Mouse (Mus musculus) CH12.LX (cell line): ENCODE results near the gene Agap1. TPM values are rescaled to one million over a fixed set of nuclear protein-coding genes. Genes with fewer than 3 reads are reported as not detected.

Experiments used
- DNase-seq: peaks from one replicate; pipeline ENCODE4 v3.0.0-alpha.2; 2013; ENCODE audit errors: extremely low read depth
- H3K27ac ChIP-seq: 2 replicates; pipeline ENCODE4 v1.5.1; 2012; ENCODE audit warnings: low read depth, mild to moderate bottlenecking, control low read depth, moderate library complexity; ENCODE audit not compliant: insufficient read depth
- H3K27me3 ChIP-seq: replicated peaks from 2 replicates; pipeline ENCODE3; 2012; ENCODE audit warnings: inconsistent platforms
- H3K36me3 ChIP-seq, 2 experiments: replicated peaks in 1 of 2; 2 replicates each; pipeline versions ENCODE3 to v1.6.1; 2012; ENCODE audit warnings: inconsistent platforms in 1 of 2, low read length in 1 of 2, mild to moderate bottlenecking in 1 of 2, mixed read lengths in 1 of 2, moderate library complexity in 1 of 2; ENCODE audit not compliant: control insufficient read depth in 1 of 2, insufficient read depth in 1 of 2
- H3K4me1 ChIP-seq, 2 experiments: 2 replicates each; pipeline ENCODE4 v1.6.1; 2012; ENCODE audit warnings: inconsistent platforms in 1 of 2, moderate library complexity in 1 of 2; ENCODE audit not compliant: insufficient read depth in 2 of 2, control insufficient read depth in 1 of 2
- H3K4me2 ChIP-seq: 2 replicates; pipeline ENCODE4 v1.6.1; 2012; ENCODE audit warnings: low read depth, mild to moderate bottlenecking, control low read depth; ENCODE audit not compliant: poor library complexity, insufficient read depth, severe bottlenecking
- H3K4me3 ChIP-seq, 3 experiments: fragments of 150-350 bp in 1 of 3; sonication (generic) in 1 of 3; replicated peaks in 1 of 3; 2 replicates each; pipeline versions ENCODE3 to v1.5.1; 2011 to 2012; ENCODE audit warnings: low read depth in 2 of 3, low read length in 2 of 3, mild to moderate bottlenecking in 2 of 3, moderate library complexity in 2 of 3, control low read depth in 1 of 3, improper control_type of control experiment in 1 of 3, inconsistent platforms in 1 of 3, mixed read lengths in 1 of 3; ENCODE audit not compliant: poor library complexity in 1 of 3
- H3K79me2 ChIP-seq: replicated peaks from 2 replicates; pipeline ENCODE4 v1.6.1; 2012; ENCODE audit warnings: mild to moderate bottlenecking, moderate library complexity; ENCODE audit not compliant: control insufficient read depth, poor library complexity, insufficient read depth, severe bottlenecking; ENCODE audit errors: extremely low read depth
- H3K9ac ChIP-seq: 2 replicates; pipeline ENCODE4 v1.6.1; 2012; ENCODE audit warnings: low read depth, mild to moderate bottlenecking, control low read depth, moderate library complexity; ENCODE audit not compliant: insufficient read depth
- H3K9me3 ChIP-seq: replicated peaks from 2 replicates; pipeline ENCODE3; 2012; ENCODE audit warnings: low read length, inconsistent platforms, mixed read lengths
- BHLHE40 ChIP-seq: IDR thresholded peaks from 2 replicates; pipeline ENCODE4 v1.6.1; 2011; ENCODE audit warnings: mild to moderate bottlenecking, low read depth, low read length, improper control_type of control experiment
- CHD1 ChIP-seq: IDR thresholded peaks from 2 replicates; pipeline ENCODE4 v1.6.1; 2012; ENCODE audit warnings: low read depth, low read length, improper control_type of control experiment, inconsistent platforms
- CTCF ChIP-seq, 2 experiments: IDR thresholded peaks in 1 of 2; conservative IDR thresholded peaks in 1 of 2; 2 replicates each; pipeline ENCODE4 v1.5.1; 2011 to 2012; ENCODE audit warnings: low read depth in 2 of 2, low read length in 2 of 2, improper control_type of control experiment in 1 of 2, inconsistent platforms in 1 of 2, mild to moderate bottlenecking in 1 of 2, moderate library complexity in 1 of 2
- EP300 ChIP-seq: IDR thresholded peaks from 2 replicates; pipeline ENCODE4 v1.6.1; 2011; ENCODE audit warnings: low read length, improper control_type of control experiment
- GABPA ChIP-seq: IDR thresholded peaks from 2 replicates; pipeline ENCODE4 v1.6.1; 2012; ENCODE audit warnings: low read depth, low read length, improper control_type of control experiment, inconsistent platforms; ENCODE audit not compliant: insufficient replicate concordance
- HCFC1 ChIP-seq: IDR thresholded peaks from 2 replicates; pipeline ENCODE4 v1.6.1; 2012; ENCODE audit warnings: low read depth, mild to moderate bottlenecking, inconsistent platforms, low read length, improper control_type of control experiment
- IRF4 ChIP-seq: IDR thresholded peaks from 2 replicates; pipeline ENCODE4 v1.6.1; 2014; ENCODE audit warnings: low read depth, mild to moderate bottlenecking, inconsistent platforms, low read length, improper control_type of control experiment
- JUN ChIP-seq: IDR thresholded peaks from 2 replicates; pipeline ENCODE4 v1.6.1; 2011; ENCODE audit warnings: low read depth, mild to moderate bottlenecking, low read length, improper control_type of control experiment, moderate library complexity; ENCODE audit not compliant: insufficient read depth
- JUND ChIP-seq: conservative IDR thresholded peaks from 2 replicates; pipeline ENCODE4 v1.6.1; 2011; ENCODE audit warnings: low read depth, low read length, improper control_type of control experiment
- KAT2A ChIP-seq: IDR thresholded peaks from 2 replicates; pipeline ENCODE4 v1.6.1; 2012; ENCODE audit warnings: low read length, improper control_type of control experiment, inconsistent platforms; ENCODE audit not compliant: insufficient replicate concordance
- MAX ChIP-seq: IDR thresholded peaks from 2 replicates; pipeline ENCODE4 v1.6.1; 2011; ENCODE audit warnings: low read length, improper control_type of control experiment
- MEF2A ChIP-seq: IDR thresholded peaks from 2 replicates; pipeline ENCODE4 v1.6.1; 2014; ENCODE audit warnings: low read depth, mild to moderate bottlenecking, inconsistent platforms, low read length, improper control_type of control experiment, borderline replicate concordance
- MXI1 ChIP-seq: IDR thresholded peaks from 2 replicates; pipeline ENCODE4 v1.6.1; 2011; ENCODE audit warnings: mild to moderate bottlenecking, low read depth, low read length, improper control_type of control experiment
- NELFE ChIP-seq: IDR thresholded peaks from 2 replicates; pipeline ENCODE4 v1.6.1; 2011; ENCODE audit warnings: low read depth, low read length, improper control_type of control experiment
- POLR2A ChIP-seq: IDR thresholded peaks from 2 replicates; pipeline ENCODE4 v1.6.1; 2011; ENCODE audit warnings: low read depth, mild to moderate bottlenecking, improper control_type of control experiment, low read length
- POLR2AphosphoS2 ChIP-seq: IDR thresholded peaks from 2 replicates; pipeline ENCODE4 v1.6.1; 2011; ENCODE audit warnings: low read depth, low read length, improper control_type of control experiment
- RAD21 ChIP-seq: IDR thresholded peaks from 2 replicates; pipeline ENCODE4 v1.6.1; 2011; ENCODE audit warnings: low read depth, mild to moderate bottlenecking, low read length, improper control_type of control experiment, moderate library complexity
- SIN3A ChIP-seq: IDR thresholded peaks from 2 replicates; pipeline ENCODE4 v1.6.1; 2012; ENCODE audit warnings: low read length, improper control_type of control experiment, inconsistent platforms
- TBP ChIP-seq: conservative IDR thresholded peaks from 2 replicates; pipeline ENCODE4 v1.6.1; 2011; ENCODE audit warnings: low read depth, low read length, improper control_type of control experiment
- TCF12 ChIP-seq: IDR thresholded peaks from 2 replicates; pipeline ENCODE4 v1.6.1; 2014; ENCODE audit warnings: low read depth, mild to moderate bottlenecking, inconsistent platforms, low read length, improper control_type of control experiment
- UBTF ChIP-seq: IDR thresholded peaks from 2 replicates; pipeline ENCODE4 v1.6.1; 2012; ENCODE audit warnings: low read depth, mild to moderate bottlenecking, inconsistent platforms, low read length, improper control_type of control experiment, moderate library complexity
- USF1 ChIP-seq: IDR thresholded peaks from 2 replicates; pipeline ENCODE4 v1.6.1; 2014; ENCODE audit warnings: low read depth, mild to moderate bottlenecking, inconsistent platforms, low read length, improper control_type of control experiment
- USF2 ChIP-seq: conservative IDR thresholded peaks from 2 replicates; pipeline ENCODE4 v1.6.1; 2011; ENCODE audit warnings: low read depth, low read length, improper control_type of control experiment
- ZKSCAN1 ChIP-seq: IDR thresholded peaks from 2 replicates; pipeline ENCODE4 v1.6.1; 2012; ENCODE audit warnings: low read depth, inconsistent platforms, low read length, improper control_type of control experiment, borderline replicate concordance
- dilution Hi-C: fragments of 300-500 bp; cut with MboI; formaldehyde crosslinking; loops from 2 replicates; pipeline ENCODE4 v1.14.3; 2020; ENCODE audit warnings: low sequenced_read_pairs; ENCODE audit not compliant: extremely low pct_unique_long_range_greater_than_20kb, extremely low pct_ligation_motif_present
- in situ Hi-C: fragments of 300-500 bp; cut with MboI; formaldehyde crosslinking; loops from 3 replicates; pipeline ENCODE4 v1.14.3; 2019; ENCODE audit warnings: low sequenced_read_pairs, low pct_ligation_motif_present, low pct_unique_long_range_greater_than_20kb, mixed read lengths
- polyA plus RNA-seq: library from polyadenylated mRNA; unstranded; fragments of >175 nt; gene quantifications from 2 replicates; pipeline ENCODE4 v1.2.1, GENCODE M21; 2012; ENCODE audit warnings: low read depth; ENCODE audit not compliant: insufficient read length
- total RNA-seq, 2 experiments: library from RNA; depleted of rRNA; stranded (reverse); fragments of 300-350 nt in 1 of 2; fragments of >200 nt in 1 of 2; gene quantifications; 2 replicates each; pipeline ENCODE4 v1.2.3; 2012 to 2014

Agap1 gene
- total and polyA plus RNA-seq, 3 experiments = not detected

GRCm38 (mm10) chr1:89742359-89742758 is 287.8 kb downstream of the Agap1 start:
- Histone ChIP-seq H3K27me3 (no peaks in the 10 kb centered on the region), H3K4me1 (no peaks in the 10 kb centered on the region), H3K36me3 (no peaks in the 10 kb centered on the region), H3K79me2 (no peaks in the 10 kb centered on the region), H3K4me3 (no peak overlapping the region), H3K27ac (no peak overlapping the region)
- no peak for DNase-seq
- TF ChIP-seq POLR2A (no peak), MEF2A (no peak), BHLHE40 (no peak), GABPA (no peak), POLR2AphosphoS2 (no peak), KAT2A (no peak), JUN (no peak), NELFE (no peak), TCF12 (no peak), UBTF (no peak), MAX (no peak), ZKSCAN1 (no peak), HCFC1 (no peak), JUND (no peak), EP300 (no peak), CHD1 (no peak), USF2 (no peak), TBP (no peak)
- TF ChIP-seq, all 38 proteins: peak for 0
- in situ Hi-C loops (no loop called here), dilution Hi-C loops (no loop called here)
- Histone ChIP-seq H3K4me2 (no peak overlapping the region), H3K9ac (no peak overlapping the region), H3K9me3 (peaks cover 85% of the 10 kb centered on the region)

- no peaks in the 10 kb centered on the region for H3K27me3 ChIP-seq
- no peak overlapping the region for H3K9ac ChIP-seq
- no peak for TF ChIP-seq NELFE
- no peak for TF ChIP-seq JUND
- no peak for TF ChIP-seq RAD21
- TF ChIP-seq USF1 = no peak
- no peak for TF ChIP-seq KAT2A
- no peak for TF ChIP-seq BHLHE40
- TF ChIP-seq CTCF (conservative IDR thresholded peaks at IDR 0.05 in 1 of 2, IDR thresholded peaks at IDR 0.05 in 1 of 2; ENCODE audit: low read depth in 2 of 2, low read length in 2 of 2) = no peak
- no peak for TF ChIP-seq MXI1
- TF ChIP-seq SIN3A = no peak
- no peak for TF ChIP-seq IRF4
- TF ChIP-seq, all 38 proteins: peak for 0
- Histone ChIP-seq H3K4me3 (no peak overlapping the region), H3K79me2 (no peaks in the 10 kb centered on the region), H3K9me3 (peaks cover 87% of the 10 kb centered on the region), H3K4me2 (no peak overlapping the region), H3K36me3 (no peaks in the 10 kb centered on the region), H3K27ac (no peak overlapping the region), H3K4me1 (no peaks in the 10 kb centered on the region)
- dilution Hi-C loops = no loop called here
- DNase-seq = no peak
- in situ Hi-C loops = no loop called here
Observed at GRCm38 (mm10) chr1:89746171-89746570, 291.6 kb downstream of the Agap1 start.
